Mouse (Mus musculus) embryonic facial prominence, embryonic 13.5 days (tissue): ENCODE measurements around the gene Dnaaf3. TPM values are rescaled to one million over a fixed set of nuclear protein-coding genes. Genes with fewer than 3 reads are reported as not detected.

Experiments used
- ATAC-seq: fragments of 200-750 bp; cut with Nextera tagmentation; 2 replicates; pipeline ENCODE4 v1.8.0; 2017; ENCODE audit warnings: low read depth; ENCODE audit not compliant: insufficient number of reproducible peaks, insufficient read depth, low FRiP score, low TSS enrichment
- H3K27ac ChIP-seq: fragments of 300-500 bp; sonication (generic); 2 replicates; pipeline ENCODE4 v1.5.1; 2015; ENCODE audit warnings: moderate library complexity, mild to moderate bottlenecking, inconsistent platforms
- H3K27me3 ChIP-seq: fragments of 300-500 bp; sonication (generic); 2 replicates; pipeline ENCODE4 v1.6.1; 2015; ENCODE audit warnings: mild to moderate bottlenecking, inconsistent platforms
- H3K36me3 ChIP-seq: fragments of 300-500 bp; sonication (generic); 2 replicates; pipeline ENCODE4 v1.6.1; 2015; ENCODE audit warnings: mild to moderate bottlenecking, inconsistent platforms
- H3K4me1 ChIP-seq: fragments of 300-500 bp; sonication (generic); 2 replicates; pipeline ENCODE4 v1.6.1; 2015; ENCODE audit warnings: inconsistent platforms
- H3K4me2 ChIP-seq: fragments of 300-500 bp; sonication (generic); 2 replicates; pipeline ENCODE4 v1.6.1; 2015; ENCODE audit warnings: moderate library complexity, mild to moderate bottlenecking, inconsistent platforms
- H3K4me3 ChIP-seq: fragments of 300-500 bp; sonication (generic); 2 replicates; pipeline ENCODE4 v1.5.1; 2015; ENCODE audit warnings: mild to moderate bottlenecking, inconsistent platforms
- H3K9ac ChIP-seq: fragments of 300-500 bp; sonication (generic); 2 replicates; pipeline ENCODE4 v1.6.1; 2015; ENCODE audit warnings: mild to moderate bottlenecking, inconsistent platforms
- H3K9me3 ChIP-seq: fragments of 300-500 bp; sonication (generic); 2 replicates; pipeline ENCODE4 v1.6.1; 2016; ENCODE audit warnings: inconsistent platforms
- whole genome bisulfite sequencing: fragments of 180-500 bp; shearing (Covaris S2); methylation state at CpG from one replicate; pipeline ENCODE4 v1.1.7; 2015; ENCODE audit warnings: mixed read lengths; 5-methylcytosine and 5-hydroxymethylcytosine counted together
- microRNA-seq: library from miRNA; unstranded; fragments of <30 nt; microRNA quantifications from one replicate; pipeline ENCODE4, GENCODE M21; 2016
- polyA plus RNA-seq: library from polyadenylated mRNA; unstranded; fragments of >200 nt; fragmentation: Nextera tagmentation; extraction: Ambion mirVana; gene quantifications from 2 replicates; pipeline ENCODE4 v1.2.1, GENCODE M21; 2015

Gene Dnaaf3
- polyA plus RNA-seq, 1 experiment from 2014 or later = 1.4 TPM

GRCm38 (mm10) chr7:4493991-4494390, 38.3 kb downstream of the Dnaaf3 start:
- no peak for ATAC-seq
- WGBS = 74% methylated on average over 1 of the region's 1 CpGs

GRCm38 (mm10) chr7:4492284-4493224, 39.7 kb downstream of the Dnaaf3 start:
- ATAC-seq = no peak
- Histone ChIP-seq H3K27me3 (no peaks in the 10 kb centered on the region), H3K36me3 (peaks cover 78% of the 10 kb centered on the region), H3K4me3 (no peak overlapping the region), H3K9ac (no peak overlapping the region), H3K9me3 (no peaks in the 10 kb centered on the region), H3K4me1 (no peaks in the 10 kb centered on the region), H3K27ac (no peak overlapping the region), H3K4me2 (no peak overlapping the region)
- 90% methylated on average over 13 of the region's 13 CpGs for WGBS

More at GRCm38 (mm10) chr7:4493991-4494390, 38.3 kb downstream of the Dnaaf3 start:
- Histone ChIP-seq H3K4me3 (no peak overlapping the region), H3K4me2 (no peak overlapping the region), H3K36me3 (peaks cover 71% of the 10 kb centered on the region), H3K4me1 (peaks cover 13% of the 10 kb centered on the region), H3K27me3 (no peaks in the 10 kb centered on the region), H3K9ac (no peak overlapping the region), H3K27ac (no peak overlapping the region), H3K9me3 (no peaks in the 10 kb centered on the region)

GRCm38 (mm10) chr7:4491308-4491707, 40.9 kb downstream of the Dnaaf3 start:
- no peak overlapping the region for H3K4me3 ChIP-seq
- H3K27ac ChIP-seq = no peak overlapping the region
- 86% methylated on average over 6 of the region's 6 CpGs for WGBS
- H3K4me2 ChIP-seq = no peak overlapping the region
- H3K27me3 ChIP-seq = no peaks in the 10 kb centered on the region
- no peaks in the 10 kb centered on the region for H3K4me1 ChIP-seq
- H3K9me3 ChIP-seq = no peaks in the 10 kb centered on the region
- no peak overlapping the region for H3K9ac ChIP-seq
- peaks cover 72% of the 10 kb centered on the region for H3K36me3 ChIP-seq
- ATAC-seq = no peak

- H3K9ac ChIP-seq = no peak overlapping the region
- H3K4me1 ChIP-seq = peaks cover 22% of the 10 kb centered on the region
- H3K27ac ChIP-seq = no peak overlapping the region
- H3K4me2 ChIP-seq = no peak overlapping the region
- no peak overlapping the region for H3K4me3 ChIP-seq
- ATAC-seq = no peak
- H3K36me3 ChIP-seq = peaks cover 64% of the 10 kb centered on the region
- no peaks in the 10 kb centered on the region for H3K9me3 ChIP-seq
- WGBS = 89% methylated on average over 12 of the region's 12 CpGs
- H3K27me3 ChIP-seq = no peaks in the 10 kb centered on the region
Measured at GRCm38 (mm10) chr7:4482281-4482680, 50.0 kb downstream of the Dnaaf3 start.

DNA sequence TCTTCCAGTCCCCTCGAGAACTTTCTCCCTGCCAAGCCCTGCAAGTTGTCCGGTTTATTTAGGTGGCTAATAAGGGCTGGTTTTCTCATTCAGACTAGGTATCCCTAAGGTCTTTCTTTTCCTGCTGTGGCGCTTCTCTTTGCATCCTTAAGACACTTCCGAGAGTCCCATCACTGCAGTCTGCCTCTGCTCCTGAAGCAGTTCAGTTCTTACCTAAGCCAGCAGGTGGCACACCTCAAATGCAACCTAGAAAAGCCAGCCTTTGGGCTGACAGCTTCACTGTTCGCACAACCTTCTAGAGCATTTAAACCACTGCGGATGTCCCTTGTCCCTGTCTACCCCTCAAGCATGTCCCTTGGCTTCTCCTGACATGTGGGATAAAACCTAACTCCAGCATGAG, 52.6 kb downstream of the Dnaaf3 start:
- H3K4me2 ChIP-seq = peak overlapping the region; percentile 79; the same call in 1 of the 2 replicates
- 0 out of 2 replicates have a peak overlapping the region, but pooled peaks have one; percentile 6 for H3K9ac ChIP-seq
- 22% methylated on average over 6 of the region's 6 CpGs for WGBS

GRCm38 (mm10) chr7:4478796-4479291, 53.4 kb downstream of the Dnaaf3 start:
- peaks cover 23% of the 10 kb centered on the region for H3K4me1 ChIP-seq
- no peaks in the 10 kb centered on the region for H3K9me3 ChIP-seq
- peak overlapping the region; percentile 79 for H3K4me2 ChIP-seq
- WGBS = 2% methylated on average over 16 of the region's 16 CpGs
- H3K27me3 ChIP-seq = peaks cover 15% of the 10 kb centered on the region
- peak overlapping the region; percentile 97 for H3K27ac ChIP-seq
- no peak for ATAC-seq
- peak overlapping the region; percentile 75 for H3K9ac ChIP-seq
- peak overlapping the region; percentile 53 for H3K4me3 ChIP-seq
- peaks cover 33% of the 10 kb centered on the region for H3K36me3 ChIP-seq

More for the DNA sequence above, 52.6 kb downstream of the Dnaaf3 start:
- no peak for ATAC-seq
- Histone ChIP-seq H3K9me3 (no peaks in the 10 kb centered on the region), H3K4me1 (peaks cover 23% of the 10 kb centered on the region), H3K36me3 (peaks cover 41% of the 10 kb centered on the region), H3K27me3 (peaks cover 8% of the 10 kb centered on the region), H3K27ac (no peak overlapping the region), H3K4me3 (no peak overlapping the region)

DNA sequence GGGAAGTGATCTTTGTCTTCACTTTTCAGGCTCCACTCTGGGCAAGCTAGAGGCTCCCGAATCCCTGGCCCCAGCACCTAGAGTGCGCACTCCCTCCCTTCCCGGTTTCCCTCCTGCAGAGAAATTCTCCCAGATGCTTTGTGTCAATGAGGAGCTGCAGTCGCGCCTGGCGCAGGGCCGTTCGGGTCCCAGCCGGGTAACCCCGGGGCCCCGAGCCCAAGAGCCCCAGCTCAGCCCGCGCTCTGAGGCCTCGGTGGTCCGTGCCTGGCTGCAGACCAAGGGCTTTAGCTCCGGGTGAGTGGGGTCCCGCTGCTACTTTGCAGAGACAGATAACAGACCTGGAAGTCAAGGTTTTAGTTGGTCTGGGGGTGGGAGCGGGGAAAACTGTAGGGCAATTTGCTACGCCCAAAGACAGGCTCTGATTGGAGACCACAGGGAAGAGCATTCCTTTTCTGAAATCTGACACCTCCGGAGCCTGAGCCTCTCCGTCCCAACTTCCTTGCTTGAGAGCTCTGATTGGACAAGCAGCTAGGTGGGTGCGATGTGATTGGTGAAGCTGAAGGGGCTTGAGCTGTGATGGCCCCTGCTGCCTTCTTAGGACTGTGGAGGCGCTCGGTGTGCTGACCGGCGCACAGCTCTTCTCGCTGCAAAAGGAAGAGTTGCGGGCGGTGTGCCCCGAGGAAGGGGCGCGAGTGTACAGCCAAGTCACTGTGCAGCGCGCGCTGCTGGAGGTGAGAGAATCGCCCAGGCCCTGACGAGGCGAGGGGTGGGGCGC, 54.0 kb downstream of the Dnaaf3 start:
- ATAC-seq = peak; percentile 95
- Histone ChIP-seq H3K4me3 (peak overlapping the region; percentile 53), H3K9ac (peak overlapping the region; percentile 75), H3K27me3 (peaks cover 22% of the 10 kb centered on the region), H3K9me3 (no peaks in the 10 kb centered on the region), H3K27ac (peak overlapping the region; percentile 97), H3K36me3 (peaks cover 26% of the 10 kb centered on the region), H3K4me1 (peaks cover 23% of the 10 kb centered on the region), H3K4me2 (peak overlapping the region; percentile 79)
- under 1% methylated on average over 39 of the region's 39 CpGs for WGBS

DNA sequence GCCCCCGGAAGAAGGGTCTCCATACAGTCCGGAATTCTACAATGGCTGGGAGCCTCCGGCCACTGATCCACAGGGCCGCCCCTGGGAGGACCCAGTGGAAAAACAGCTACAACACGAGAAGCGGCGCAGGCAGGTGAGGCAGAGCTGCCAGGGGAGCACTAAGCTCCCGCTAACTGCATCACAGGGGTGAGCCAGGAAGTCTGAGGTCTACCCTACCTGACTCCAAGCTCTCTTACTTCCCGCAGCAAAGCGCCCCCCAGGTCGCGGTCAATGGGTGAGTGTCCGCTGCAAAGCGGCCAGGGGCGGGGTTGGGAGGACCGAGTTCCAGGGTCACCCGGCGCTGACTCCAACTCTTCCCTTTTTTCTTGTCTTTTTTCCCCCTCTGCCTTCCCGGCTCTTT, 58.3 kb downstream of the Dnaaf3 start:
- Histone ChIP-seq H3K4me2 (no peak overlapping the region), H3K27ac (no peak overlapping the region), H3K4me3 (no peak overlapping the region), H3K27me3 (peaks cover 52% of the 10 kb centered on the region), H3K4me1 (peaks cover 14% of the 10 kb centered on the region), H3K36me3 (no peaks in the 10 kb centered on the region), H3K9me3 (no peaks in the 10 kb centered on the region), H3K9ac (0 out of 2 replicates have a peak overlapping the region, but pooled peaks have one; percentile 16)
- WGBS = 8% methylated on average over 19 of the region's 19 CpGs
- no peak for ATAC-seq

Small RNAs within 50 kb of the gene (microRNA-seq; reads per million reads assigned to microRNA genes)
- gene Gm23577 = not detected

Other genes starting within 250 kb of the Dnaaf3 start
- gene Ncr1, start 194.7 kb downstream of the Dnaaf3 start, polyA plus RNA-seq = not detected in 2 replicates
- gene Gp6, start 134.7 kb downstream of the Dnaaf3 start, polyA plus RNA-seq = 0.10 and 0.11 TPM in 2 replicates
- 28.6 and 30.2 TPM in 2 replicates for gene Rdh13, start 86.8 kb downstream of the Dnaaf3 start, polyA plus RNA-seq
- gene Eps8l1, start 71.8 kb downstream of the Dnaaf3 start, polyA plus RNA-seq = 6.6 and 9.4 TPM in 2 replicates
- gene Ppp1r12c, start 30.8 kb downstream of the Dnaaf3 start, polyA plus RNA-seq = 45.9 and 48.2 TPM in 2 replicates
- 57.6 and 63.3 TPM in 2 replicates for gene Tnnt1, start 16.1 kb downstream of the Dnaaf3 start, polyA plus RNA-seq
- 4.7 and 11.8 TPM in 2 replicates for gene Tnni3, start 8.2 kb downstream of the Dnaaf3 start, polyA plus RNA-seq
- 8.3 and 9.1 TPM in 2 replicates for gene Syt5, start 15.1 kb upstream of the Dnaaf3 start, polyA plus RNA-seq
- gene Ptprh, start 71.6 kb upstream of the Dnaaf3 start, polyA plus RNA-seq = 0.14 TPM in 1 of 2 replicates, not detected in the other
- gene Tmem86b, start 99.0 kb upstream of the Dnaaf3 start, polyA plus RNA-seq = 2.0 and 2.2 TPM in 2 replicates
- 10.5 and 14.1 TPM in 2 replicates for gene Ppp6r1, start 126.6 kb upstream of the Dnaaf3 start, polyA plus RNA-seq
- gene Hspbp1, start 152.6 kb upstream of the Dnaaf3 start, polyA plus RNA-seq = 78.4 and 92.3 TPM in 2 replicates
- 2.7 and 3.1 TPM in 2 replicates for gene Brsk1, start 158.2 kb upstream of the Dnaaf3 start, polyA plus RNA-seq
- 0.24 and 0.45 TPM in 2 replicates for gene Tmem150b, start 192.8 kb upstream of the Dnaaf3 start, polyA plus RNA-seq
- 62.0 and 64.3 TPM in 2 replicates for gene Kmt5c, start 207.7 kb upstream of the Dnaaf3 start, polyA plus RNA-seq
- gene Cox6b2, start 220.6 kb upstream of the Dnaaf3 start, polyA plus RNA-seq = 53.3 and 75.6 TPM in 2 replicates
- not detected in 2 replicates for gene Fam71e2, start 238.8 kb upstream of the Dnaaf3 start, polyA plus RNA-seq